Mouse (Mus musculus) lung, postnatal 25 days (tissue): Measurements from ENCODE around the gene Defb28.

ENCODE experiments used
- DNase-seq: peaks from one replicate; pipeline ENCODE4 v3.0.0; 2022; ENCODE audit warnings: low spot score

Defb28 gene

GRCm38 (mm10) chr2:152569038-152569437, 51.0 kb downstream of the Defb28 start, which contains the start of gene Gm17416:
Gm17416 (plus strand) TSS chr2:152569338.
- no peak for DNase-seq

- no peak for DNase-seq
Measured at GRCm38 (mm10) chr2:152569881-152570280, 51.8 kb downstream of the Defb28 start.

GRCm38 (mm10) chr2:152570313-152570712, 52.3 kb downstream of the Defb28 start:
- DNase-seq = no peak
